Mouse (Mus musculus) liver, postnatal 0 days (tissue): ENCODE data around the gene Rasa4. TPM values are rescaled to one million over a fixed set of nuclear protein-coding genes. Genes with fewer than 3 reads are reported as not detected.

Source experiments
- ATAC-seq: fragments of 200-750 bp; cut with Nextera tagmentation; 2 replicates; pipeline ENCODE4 v1.8.0; 2017; ENCODE audit warnings: mild to moderate bottlenecking, moderate library complexity
- DNase-seq: peaks from one replicate; pipeline ENCODE4 v3.0.0-alpha.2; 2016
- H3K27ac ChIP-seq: fragments of 300-500 bp; sonication (generic); 2 replicates; pipeline ENCODE4 v1.5.1; 2014; ENCODE audit warnings: antibody characterized with exemption, moderate library complexity, mild to moderate bottlenecking, low read depth
- H3K27me3 ChIP-seq: fragments of 300-500 bp; sonication (generic); 2 replicates; pipeline ENCODE4 v1.6.1; 2014; ENCODE audit warnings: low read length, control low read depth, mixed read lengths; ENCODE audit not compliant: insufficient read depth
- H3K36me3 ChIP-seq: fragments of 300-500 bp; sonication (generic); replicated peaks from 2 replicates; pipeline ENCODE4 v1.6.1; 2014; ENCODE audit warnings: mild to moderate bottlenecking, control low read depth, low read length, moderate library complexity, mixed read lengths; ENCODE audit not compliant: insufficient read depth
- H3K4me1 ChIP-seq: fragments of 300-500 bp; sonication (generic); 2 replicates; pipeline ENCODE4 v1.6.1; 2014; ENCODE audit warnings: antibody characterized with exemption, mild to moderate bottlenecking, control low read depth; ENCODE audit not compliant: insufficient read depth
- H3K4me2 ChIP-seq: fragments of 300-500 bp; sonication (generic); 2 replicates; pipeline ENCODE4 v1.6.1; 2014; ENCODE audit warnings: low read depth, mild to moderate bottlenecking, low read length, moderate library complexity, mixed read lengths
- H3K4me3 ChIP-seq: fragments of 300-500 bp; sonication (generic); 2 replicates; pipeline ENCODE4 v1.5.1; 2014; ENCODE audit warnings: low read depth, low read length
- H3K9ac ChIP-seq: fragments of 300-500 bp; sonication (generic); replicated peaks from 2 replicates; pipeline ENCODE4 v1.6.1; 2014; ENCODE audit warnings: mild to moderate bottlenecking, moderate library complexity
- H3K9me3 ChIP-seq: fragments of 300-500 bp; sonication (generic); 2 replicates; pipeline ENCODE4 v1.6.1; 2016; ENCODE audit warnings: mild to moderate bottlenecking, control low read depth, low read length, mixed read lengths
- CTCF ChIP-seq: sonication (generic); IDR thresholded peaks from 2 replicates; pipeline ENCODE4 v1.5.1; 2016; ENCODE audit warnings: antibody characterized with exemption, low read depth
- EP300 ChIP-seq: IDR thresholded peaks from 2 replicates; pipeline ENCODE4 v1.6.1; 2016; ENCODE audit warnings: antibody characterized with exemption, low read depth, mild to moderate bottlenecking
- WGBS: fragments of 180-500 bp; shearing (Covaris S2); extraction: QIAGEN DNeasy Blood & Tissue Kit; methylation state at CpG from one replicate; pipeline ENCODE4 v1.1.7; 2014; ENCODE audit not compliant: insufficient replicate concordance; 5-methylcytosine and 5-hydroxymethylcytosine counted together
- polyA plus RNA-seq: library from polyadenylated mRNA; unstranded; fragments of >200 nt; fragmentation: Nextera tagmentation; extraction: Ambion mirVana; gene quantifications from 2 replicates; pipeline ENCODE4 v1.2.1, GENCODE M21; 2015

Rasa4 gene
- 2.1 TPM in 2 replicates for polyA plus RNA-seq

DNA sequence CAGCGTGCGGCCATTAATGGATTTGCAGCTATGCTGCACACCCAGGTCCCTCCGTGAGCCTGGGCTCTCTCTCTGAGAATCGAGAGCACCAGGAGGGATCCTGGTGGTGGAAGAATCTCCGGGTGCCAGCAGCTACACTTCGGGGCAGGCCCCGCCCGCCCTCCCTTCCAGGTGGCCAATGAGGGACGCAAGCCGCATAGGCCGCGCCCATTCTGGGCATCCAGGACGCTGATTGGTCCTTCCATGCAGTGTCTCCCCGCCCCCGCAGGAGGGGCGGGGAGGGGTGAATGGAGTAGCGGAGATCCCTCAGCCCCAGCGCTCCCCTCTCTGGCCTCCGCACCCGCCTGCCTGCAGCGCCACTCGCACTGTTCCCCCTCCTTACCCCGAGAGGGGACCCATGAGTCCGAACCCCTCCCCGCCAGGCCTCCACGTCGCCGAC, at the start of gene Rasa4:
Gene Rasa4, plus strand, starts transcription at position 248 of the 439 bp plus-strand sequence.
- under 1% methylated on average over 26 of the region's 28 CpGs for WGBS
- H3K27me3 ChIP-seq = peaks cover 13% of the 10 kb centered on the region
- H3K4me3 ChIP-seq = peak within 1 kb of the TSS; percentile 58
- TF ChIP-seq CTCF (no peak), EP300 (no peak)
- DNase-seq (peak; percentile 92), ATAC-seq (peak; percentile 98)
- H3K27ac ChIP-seq = 0 out of 2 replicates have a peak within 1 kb of the TSS, but pooled peaks have one; percentile 16
- no peaks in the 10 kb centered on the region for H3K36me3 ChIP-seq
- H3K9me3 ChIP-seq = no peaks in the 10 kb centered on the region
- H3K4me2 ChIP-seq = peak within 1 kb of the TSS; percentile 98
- peak within 1 kb of the TSS; percentile 62 for H3K9ac ChIP-seq
- H3K4me1 ChIP-seq = peaks cover 9% of the 10 kb centered on the region

- TF ChIP-seq EP300 (no peak), CTCF (no peak)
- H3K27me3 ChIP-seq = no peaks in the 10 kb centered on the region
- ATAC-seq (no peak), DNase-seq (no peak)
- no peaks in the 10 kb centered on the region for H3K9me3 ChIP-seq
- no peak overlapping the region for H3K9ac ChIP-seq
- H3K4me1 ChIP-seq = peaks cover 3% of the 10 kb centered on the region; the same call in 1 of the 2 replicates
- H3K27ac ChIP-seq = no peak overlapping the region
- peaks cover 8% of the 10 kb centered on the region; the same call in 1 of the 2 replicates for H3K36me3 ChIP-seq
- 60% methylated on average over 4 of the region's 4 CpGs for WGBS
- H3K4me2 ChIP-seq = no peak overlapping the region
- H3K4me3 ChIP-seq = no peak overlapping the region
These were observed 48.8 kb upstream of the Rasa4 start for GRCm38 (mm10) chr5:136034868-136035267.

GRCm38 (mm10) chr5:136035285-136035684, 48.4 kb upstream of the Rasa4 start:
- Histone ChIP-seq H3K4me1 (peaks cover 6% of the 10 kb centered on the region; the same call in 1 of the 2 replicates), H3K27me3 (no peaks in the 10 kb centered on the region), H3K4me2 (no peak overlapping the region), H3K4me3 (no peak overlapping the region), H3K9ac (no peak overlapping the region), H3K9me3 (no peaks in the 10 kb centered on the region), H3K27ac (no peak overlapping the region), H3K36me3 (peaks cover 5% of the 10 kb centered on the region; the same call in 1 of the 2 replicates)
- TF ChIP-seq CTCF = no peak
- TF ChIP-seq EP300 = no peak
- DNase-seq (no peak), ATAC-seq (no peak)
- 59% methylated on average over 1 of the region's 1 CpGs for WGBS

GRCm38 (mm10) chr5:136036667-136037066, 47.0 kb upstream of the Rasa4 start:
- H3K4me1 ChIP-seq = peaks cover 10% of the 10 kb centered on the region; the same call in 1 of the 2 replicates
- 0 out of 2 replicates have a peak, but pooled peaks cover 5% of the 10 kb centered on the region for H3K36me3 ChIP-seq
- H3K27ac ChIP-seq = no peak overlapping the region
- ATAC-seq (no peak), DNase-seq (no peak)
- no peak overlapping the region for H3K4me2 ChIP-seq
- no peak for TF ChIP-seq CTCF
- TF ChIP-seq EP300 = no peak
- no peaks in the 10 kb centered on the region for H3K27me3 ChIP-seq
- WGBS = 60% methylated on average over 1 of the region's 1 CpGs
- H3K9ac ChIP-seq = no peak overlapping the region
- no peak overlapping the region for H3K4me3 ChIP-seq
- no peaks in the 10 kb centered on the region for H3K9me3 ChIP-seq

GRCm38 (mm10) chr5:136038258-136039214, 45.2 kb upstream of the Rasa4 start, which contains the start of gene Upk3b:
Gene Upk3b, plus strand, starts transcription at chr5:136038496.
- DNase-seq (no peak), ATAC-seq (peak; percentile 35; the same call in 1 of the 2 replicates)
- no peaks in the 10 kb centered on the region for H3K9me3 ChIP-seq
- no peak within 1 kb of the TSS for H3K4me2 ChIP-seq
- H3K27me3 ChIP-seq = no peaks in the 10 kb centered on the region
- no peak for TF ChIP-seq EP300
- no peak for TF ChIP-seq CTCF
- peaks cover 10% of the 10 kb centered on the region; the same call in 1 of the 2 replicates for H3K4me1 ChIP-seq
- H3K36me3 ChIP-seq = no peaks in the 10 kb centered on the region
- WGBS = 58% methylated on average over 17 of the region's 17 CpGs
- H3K9ac ChIP-seq = no peak within 1 kb of the TSS
- H3K4me3 ChIP-seq = no peak within 1 kb of the TSS
- no peak within 1 kb of the TSS for H3K27ac ChIP-seq

DNA sequence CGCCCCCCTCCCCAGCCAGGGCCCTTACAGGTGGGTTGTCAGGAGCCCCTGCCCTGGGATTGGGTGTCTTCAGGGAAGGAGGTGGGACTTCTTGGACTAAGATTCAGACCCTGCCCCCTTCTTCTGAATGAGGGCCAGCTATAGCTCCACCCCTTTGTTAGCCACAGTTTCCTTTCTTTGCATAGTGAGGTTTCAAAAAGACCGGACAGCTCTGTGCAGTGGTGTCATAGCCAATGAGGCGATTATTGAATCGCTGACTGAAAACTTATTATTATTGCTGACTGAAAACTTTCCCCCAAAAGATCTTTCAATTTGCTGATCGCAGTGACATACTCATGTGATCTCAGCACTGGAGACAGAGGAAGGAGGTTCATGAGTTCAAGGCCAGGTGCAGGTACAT, 43.5 kb upstream of the Rasa4 start:
- Histone ChIP-seq H3K27me3 (no peaks in the 10 kb centered on the region), H3K4me1 (peaks cover 10% of the 10 kb centered on the region; the same call in 1 of the 2 replicates), H3K4me3 (no peak overlapping the region), H3K27ac (no peak overlapping the region), H3K9me3 (no peaks in the 10 kb centered on the region), H3K9ac (no peak overlapping the region), H3K4me2 (no peak overlapping the region), H3K36me3 (no peaks in the 10 kb centered on the region)
- no peak for ATAC-seq
- no peak for DNase-seq
- TF ChIP-seq EP300 = no peak
- no peak for TF ChIP-seq CTCF
- WGBS = 18% methylated on average over 5 of the region's 5 CpGs
